ENCODE assay signal across 18 mouse cellular contexts in the genomic region with DNA sequence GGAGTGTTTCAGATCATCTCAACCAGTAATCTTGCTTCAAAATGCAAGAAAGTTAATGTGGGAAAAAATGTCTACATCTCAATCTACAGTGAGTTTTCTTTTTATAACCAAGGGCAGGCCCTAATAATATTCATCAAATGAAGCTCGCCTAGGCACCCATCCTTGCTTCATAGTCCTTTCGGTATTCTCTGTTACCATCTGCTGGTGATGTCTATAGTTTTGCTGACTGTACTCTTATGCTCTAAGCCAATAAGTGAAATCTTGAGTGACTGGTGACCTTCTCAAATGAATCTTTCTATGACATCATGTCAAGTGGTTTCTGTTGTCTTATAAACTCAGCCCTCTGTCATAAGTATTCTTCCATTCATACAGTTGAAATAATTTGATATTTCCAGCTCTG.
"Had no signal": no experiment of that assay in that cellular context is flagged by ENCODE, and none has a peak within 500 bp of the region (broad histone marks: within the 10 kb centered on the region; RNA-seq: fewer than 3 reads in every experiment).

No protein-coding gene starts in this region.

- DNase-seq: lung, adult 18-20 months; lung, embryonic 14.5 days; lung, postnatal 10 days; lung, postnatal 4 days; midbrain, embryonic 14.5 days; right cerebral cortex, adult 18-20 months; right cerebral cortex, postnatal 25 days; right cerebral cortex, postnatal 4 days; spleen, adult 18-20 months; thymus, adult 18-20 months; thymus, postnatal 14 days; thymus, postnatal 36 days had no signal

- H3K4me2 ChIP-seq: lung, embryonic 14.5 days; midbrain, embryonic 12.5 days; neural tube, embryonic 13.5 days; neural tube, embryonic 15.5 days had no signal

- ATAC-seq: midbrain, embryonic 16.5 days had no signal

- H3K27ac ChIP-seq: midbrain, embryonic 10.5 days; midbrain, embryonic 12.5 days; neural tube, embryonic 13.5 days; neural tube, embryonic 15.5 days had no signal

- H3K27me3 ChIP-seq: midbrain, embryonic 12.5 days; neural tube, embryonic 13.5 days; neural tube, embryonic 15.5 days had no signal

- H3K4me3 ChIP-seq: midbrain, embryonic 10.5 days; midbrain, embryonic 12.5 days; myocyte; neural tube, embryonic 13.5 days; neural tube, embryonic 15.5 days had no signal

- H3K36me3 ChIP-seq: midbrain, embryonic 10.5 days; midbrain, embryonic 12.5 days; neural tube, embryonic 13.5 days; neural tube, embryonic 15.5 days had no signal

- H3K9ac ChIP-seq: lung, embryonic 14.5 days; midbrain, embryonic 12.5 days; neural tube, embryonic 13.5 days; neural tube, embryonic 15.5 days had no signal

- H3K9me3 ChIP-seq: midbrain, embryonic 10.5 days; midbrain, embryonic 12.5 days; neural tube, embryonic 13.5 days; neural tube, embryonic 15.5 days had no signal
